In genomic region chr5:148837069-148837468, GRCm38 (mm10) we compare ENCODE assay signal across 9 mouse cellular contexts.
A peak's percentile ranks its signal among the peaks of the same experiment; 100 is the strongest.
DNase-seq lines count a peak whose midpoint lies in the region; ATAC-seq lines count a peak whose summit lies in the region.
"Had no signal": no experiment of that assay in that cellular context is flagged by ENCODE, and none has a peak within 500 bp of the region (broad histone marks: within the 10 kb centered on the region; RNA-seq: fewer than 3 reads in every experiment).

No protein-coding gene starts in this region.

- H3K9ac ChIP-seq in limb, embryonic 11.5 days (ENCODE audit: low read length), result no peak overlapping the region
- no peak overlapping the region for H3K9ac ChIP-seq in liver, embryonic 15.5 days

- intact Hi-C loops in left cerebral cortex, postnatal 10 days (cut with DNase I), result no loop called here

- no peak overlapping the region for H3K4me3 ChIP-seq in limb, embryonic 11.5 days (ENCODE audit: low read depth, low read length)
- H3K4me3 ChIP-seq in limb, embryonic 10.5 days, result no peak overlapping the region
- H3K4me3 ChIP-seq in liver, embryonic 15.5 days (replicated peaks), result no peak overlapping the region

- H3K27me3 ChIP-seq in limb, embryonic 11.5 days (ENCODE audit: control insufficient read depth, insufficient read depth, low read length), result peaks cover 2% of the 10 kb centered on the region; the same call in 1 of the 2 replicates
- H3K27me3 ChIP-seq in limb, embryonic 10.5 days (ENCODE audit: low read depth, poor library complexity, severe bottlenecking), result peaks cover 25% of the 10 kb centered on the region
- peaks cover 12% of the 10 kb centered on the region for H3K27me3 ChIP-seq in liver, embryonic 15.5 days

- no peaks in the 10 kb centered on the region for H3K36me3 ChIP-seq in limb, embryonic 11.5 days (ENCODE audit: control insufficient read depth, insufficient read depth, low read length)
- H3K36me3 ChIP-seq in limb, embryonic 10.5 days, result no peaks in the 10 kb centered on the region
- H3K36me3 ChIP-seq in liver, embryonic 15.5 days (replicated peaks), result no peaks in the 10 kb centered on the region

- DNase-seq in limb, embryonic 11.5 days (ENCODE audit: low spot score), result peak; percentile 39
- no peak for DNase-seq in limb, embryonic 10.5 days (ENCODE audit: low spot score)
- DNase-seq in c-Kit-negative CD71-positive TER-119-positive erythroid progenitor cells, embryonic 14.5 days (ENCODE audit: low read depth, low spot score), result peak; percentile 28
- DNase-seq in thymus, postnatal 0 days (ENCODE audit: low spot score), result peak; percentile 67
- no peak for DNase-seq in cerebellum, adult 9-11 months
- DNase-seq in kidney, adult 18-20 months, result no peak
- DNase-seq in left cerebral cortex, postnatal 10 days (ENCODE audit: extremely low spot score in 1 of 2, low spot score in 2 of 2), result no peak
- DNase-seq: heart, postnatal 10 days had no signal

- 34% methylated on average over 8 of the region's 8 CpGs for WGBS in limb, embryonic 11.5 days
- 32% methylated on average over 8 of the region's 8 CpGs for WGBS in limb, embryonic 10.5 days
- WGBS in liver, embryonic 15.5 days (ENCODE audit: insufficient replicate concordance), result 7% methylated on average over 8 of the region's 8 CpGs

- ATAC-seq in limb, embryonic 11.5 days (ENCODE audit: insufficient number of reproducible peaks, low FRiP score, low TSS enrichment, low read depth), result no peak
- ATAC-seq in liver, embryonic 15.5 days (ENCODE audit: insufficient read depth), result peak; percentile 86

- H3K4me1 ChIP-seq in limb, embryonic 11.5 days (ENCODE audit: control insufficient read depth, insufficient read depth, low read length), result no peaks in the 10 kb centered on the region
- H3K4me1 ChIP-seq in limb, embryonic 10.5 days, result peaks cover under 1% of the 10 kb centered on the region; the same call in 1 of the 2 replicates
- H3K4me1 ChIP-seq in liver, embryonic 15.5 days (replicated peaks), result peaks cover 8% of the 10 kb centered on the region

- no peak overlapping the region for H3K4me2 ChIP-seq in limb, embryonic 11.5 days (ENCODE audit: low read depth, severe bottlenecking)
- H3K4me2 ChIP-seq in liver, embryonic 15.5 days, result peak overlapping the region; percentile 30; the same call in 1 of the 2 replicates

- H3K27ac ChIP-seq in limb, embryonic 11.5 days (replicated peaks; ENCODE audit: low read depth, low read length), result no peak overlapping the region
- no peak overlapping the region for H3K27ac ChIP-seq in limb, embryonic 10.5 days
- no peak overlapping the region for H3K27ac ChIP-seq in liver, embryonic 15.5 days (replicated peaks)

- H3K9me3 ChIP-seq in limb, embryonic 11.5 days (ENCODE audit: control insufficient read depth, low read length), result no peaks in the 10 kb centered on the region
- no peaks in the 10 kb centered on the region for H3K9me3 ChIP-seq in limb, embryonic 10.5 days (replicated peaks)
- no peaks in the 10 kb centered on the region for H3K9me3 ChIP-seq in liver, embryonic 15.5 days (replicated peaks)

Comparison
In these comparisons a context has a peak if more than half of its experiments do, and no peak if none do; other contexts are left out.
1. DNase-seq: peak in limb, embryonic 11.5 days (single experiment), c-Kit-negative CD71-positive TER-119-positive erythroid progenitor cells, embryonic 14.5 days (single experiment) and thymus, postnatal 0 days (single experiment); none in limb, embryonic 10.5 days (single experiment), cerebellum, adult 9-11 months (single experiment), kidney, adult 18-20 months (single experiment) and left cerebral cortex, postnatal 10 days (0 of 2).